Mouse (Mus musculus): Measurements from ENCODE around the gene Nr2c2.

DNA sequence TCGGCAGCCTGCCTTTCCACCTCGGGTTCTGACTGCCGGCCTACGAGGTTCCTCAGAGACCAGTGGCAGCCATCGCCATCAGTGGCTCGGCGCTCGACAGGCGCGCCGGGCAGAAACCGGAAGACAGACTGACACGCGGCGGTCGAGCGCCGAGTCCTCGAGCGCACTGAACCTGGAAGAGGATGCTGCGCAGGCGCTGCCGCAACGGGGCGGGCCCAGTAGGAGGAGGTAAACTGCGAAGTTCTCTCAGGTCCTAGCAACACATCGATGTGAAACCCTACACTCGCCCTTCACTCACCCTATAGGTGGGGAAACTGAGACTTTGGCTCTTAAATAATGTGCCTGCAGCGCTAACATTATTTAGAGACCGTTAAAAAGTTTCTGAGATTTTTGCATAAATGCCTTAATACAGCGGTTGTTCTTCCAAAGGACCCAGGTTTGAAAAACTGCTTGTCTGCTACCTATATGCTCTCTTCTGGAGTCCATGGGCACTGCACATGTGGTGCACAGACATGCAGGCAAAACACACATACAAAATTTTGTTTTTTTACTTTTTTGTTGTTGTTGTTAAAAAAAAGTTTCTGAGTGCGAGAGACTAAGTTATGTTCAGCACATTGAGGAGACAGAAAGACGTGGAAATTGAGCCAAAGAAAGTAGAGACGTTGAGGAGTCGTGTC lies 123.7 kb downstream of the Nr2c2 start, which contains the start of gene Rbsn:
- TF ChIP-seq CTCF (conservative IDR thresholded peaks at IDR 0.05; ENCODE audit: low read length) (no peak), POU5F1 (IDR thresholded peaks at IDR 0.05; ENCODE audit: borderline replicate concordance, low read length) (no peak)
